Mouse (Mus musculus) CD4-positive helper T cell, adult 2 months (primary cell): ENCODE measurements at regions not wholly inside any gene's neighbourhood (a gene's known extent, or its start where the extent isn't known, plus 50 kb on each side); places are given as distances from the start of the nearest gene placed in this dataset.

Experiments
- DNase-seq: peaks from one replicate; pipeline ENCODE4 v3.0.0-alpha.2; 2012; ENCODE audit warnings: low read depth, missing footprints, low spot score

- no peak for DNase-seq
Observed at GRCm38 (mm10) chr5:119944371-119944770, 111.9 kb downstream of the Tbx5 start.

GRCm38 (mm10) chr5:119948399-119948798 is 115.9 kb downstream of the Tbx5 start:
- DNase-seq: no peak

GRCm38 (mm10) chr5:119952085-119952484 is 119.6 kb downstream of the Tbx5 start:
- no peak for DNase-seq

GRCm38 (mm10) chr5:119953189-119953588 is 120.7 kb downstream of the Tbx5 start:
- no peak for DNase-seq

GRCm38 (mm10) chr5:119953811-119954566 is 121.5 kb downstream of the Tbx5 start:
- DNase-seq: no peak

GRCm38 (mm10) chr5:119958942-119959341 is 126.5 kb downstream of the Tbx5 start:
- no peak for DNase-seq

- no peak for DNase-seq
Observed at GRCm38 (mm10) chr5:119964751-119965150, 132.3 kb downstream of the Tbx5 start.

GRCm38 (mm10) chr5:119971286-119971685 is 138.8 kb downstream of the Tbx5 start:
- no peak for DNase-seq

GRCm38 (mm10) chr5:119972802-119973437 is 140.5 kb downstream of the Tbx5 start:
- DNase-seq: peak; percentile 8

- DNase-seq: no peak
Observed at GRCm38 (mm10) chr5:119978096-119978715, 138.1 kb upstream of the Rbm19 start.

- no peak for DNase-seq
Observed at GRCm38 (mm10) chr5:119981111-119981807, 135.0 kb upstream of the Rbm19 start.

- no peak for DNase-seq
Observed at GRCm38 (mm10) chr5:119984206-119984605, 132.1 kb upstream of the Rbm19 start.

- no peak for DNase-seq
Observed at GRCm38 (mm10) chr5:119992130-119992529, 124.1 kb upstream of the Rbm19 start.

- DNase-seq: no peak
Observed at GRCm38 (mm10) chr5:119995726-119996125, 120.5 kb upstream of the Rbm19 start.

- no peak for DNase-seq
Observed at GRCm38 (mm10) chr5:120005696-120006469, 110.4 kb upstream of the Rbm19 start.

GRCm38 (mm10) chr5:120007738-120008137 is 108.5 kb upstream of the Rbm19 start:
- no peak for DNase-seq

GRCm38 (mm10) chr5:120008306-120008705 is 108.0 kb upstream of the Rbm19 start:
- no peak for DNase-seq

GRCm38 (mm10) chr5:120015417-120015816 is 100.8 kb upstream of the Rbm19 start:
- no peak for DNase-seq

GRCm38 (mm10) chr5:120018126-120018525 is 98.1 kb upstream of the Rbm19 start:
- no peak for DNase-seq

- DNase-seq: no peak
Observed at GRCm38 (mm10) chr5:120020748-120021147, 95.5 kb upstream of the Rbm19 start.

- DNase-seq: no peak
Observed at GRCm38 (mm10) chr5:120022276-120022675, 94.0 kb upstream of the Rbm19 start.
